Mouse (Mus musculus) kidney, adult 2 months (tissue): ENCODE data around the gene Cep152.

Source experiments
- CTCF ChIP-seq: fragments of 200-500 bp; conservative IDR thresholded peaks from 2 replicates; pipeline ENCODE4 v1.5.1; 2011; ENCODE audit warnings: low read depth, mild to moderate bottlenecking, control low read depth, low read length, moderate library complexity, mixed read lengths; ENCODE audit not compliant: insufficient read depth, insufficient read length
- POLR2A ChIP-seq: fragments of 200-500 bp; IDR thresholded peaks from one replicate; pipeline ENCODE4 v1.6.1; 2011; ENCODE audit warnings: low read depth, low read length, control low read depth

DNA sequence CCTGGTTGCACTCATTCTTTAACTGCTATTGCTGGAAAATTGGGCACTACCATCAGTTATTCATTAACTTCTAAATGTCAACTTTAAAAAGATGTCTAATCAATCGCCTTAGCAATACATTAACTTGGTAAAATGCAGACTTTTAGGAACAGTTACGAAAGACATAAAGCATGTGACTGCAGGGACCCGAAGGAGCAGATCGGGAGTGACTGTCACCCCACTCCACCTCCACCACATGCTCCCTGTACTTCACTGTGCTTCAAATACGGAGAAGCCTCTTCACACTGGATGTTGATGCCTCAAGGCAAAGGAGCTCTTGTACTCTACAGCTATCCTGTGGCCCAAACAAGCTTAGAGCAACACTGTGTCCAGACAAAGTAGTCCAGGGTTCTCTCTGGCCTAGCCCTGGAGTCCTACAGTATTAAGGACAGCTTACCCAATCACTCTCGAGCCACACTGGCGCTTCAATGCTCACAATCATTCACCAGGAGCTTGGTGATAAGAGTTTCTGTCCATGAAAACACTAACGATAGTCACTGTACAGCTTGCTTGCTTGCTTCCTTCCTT lies 9.0 kb downstream of the Cep152 start:
- TF ChIP-seq CTCF (no peak), POLR2A (no peak)
